Mouse (Mus musculus) retina, embryonic 14.5 days (tissue): ENCODE results near the gene Olfr522.
"Not testable (repeated sequence)": the region's sequence is repeated elsewhere in the genome, so short reads cannot be mapped to it uniquely, and the experiment has no call there.

Experiments
- DNase-seq: peaks from one replicate; pipeline ENCODE4 v3.0.0-alpha.2; 2015; ENCODE audit warnings: low spot score

Olfr522 gene

GRCm38 (mm10) chr7:140160363-140160762, 4.2 kb downstream of the Olfr522 start:
- DNase-seq, result no peak

- DNase-seq, result peak; percentile 49
These were observed 10.2 kb downstream of the Olfr522 start, which contains the start of gene Sprn for GRCm38 (mm10) chr7:140154218-140154927. Gene Sprn, minus strand, starts transcription at chr7:140154877.

- DNase-seq, result no peak
These were observed 10.7 kb downstream of the Olfr522 start for GRCm38 (mm10) chr7:140153829-140154217.

GRCm38 (mm10) chr7:140153383-140153782, 11.2 kb downstream of the Olfr522 start:
- peak; percentile 59 for DNase-seq

GRCm38 (mm10) chr7:140144550-140144949, 20.0 kb downstream of the Olfr522 start:
- DNase-seq, result no peak

DNA sequence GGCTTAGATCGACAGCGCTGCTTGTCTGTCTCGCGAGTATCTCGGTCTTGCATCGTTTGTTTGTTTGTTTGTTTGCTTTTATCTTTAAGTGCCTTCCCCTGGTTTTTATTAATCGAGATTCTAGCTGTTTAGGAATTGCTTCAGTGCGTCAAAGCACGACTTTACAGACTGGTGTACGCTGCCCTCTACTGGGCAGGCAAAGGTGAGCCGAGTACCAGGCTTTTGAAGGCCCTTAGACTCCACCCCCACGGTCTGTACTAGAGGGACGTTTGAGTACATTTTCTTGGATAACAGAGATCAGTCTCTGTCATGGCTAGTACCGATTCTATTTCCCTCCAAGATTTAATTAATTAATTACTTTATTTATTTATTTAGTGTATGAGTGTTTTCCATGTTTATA, 23.2 kb downstream of the Olfr522 start:
- peak; percentile 80 for DNase-seq

GRCm38 (mm10) chr7:140138021-140138310, 26.6 kb downstream of the Olfr522 start:
- DNase-seq, result no peak

GRCm38 (mm10) chr7:140137135-140138020, 27.2 kb downstream of the Olfr522 start, which contains the start of gene Mtg1:
Gene Mtg1, plus strand, starts transcription at chr7:140137564.
- DNase-seq, result peak; percentile 93

DNA sequence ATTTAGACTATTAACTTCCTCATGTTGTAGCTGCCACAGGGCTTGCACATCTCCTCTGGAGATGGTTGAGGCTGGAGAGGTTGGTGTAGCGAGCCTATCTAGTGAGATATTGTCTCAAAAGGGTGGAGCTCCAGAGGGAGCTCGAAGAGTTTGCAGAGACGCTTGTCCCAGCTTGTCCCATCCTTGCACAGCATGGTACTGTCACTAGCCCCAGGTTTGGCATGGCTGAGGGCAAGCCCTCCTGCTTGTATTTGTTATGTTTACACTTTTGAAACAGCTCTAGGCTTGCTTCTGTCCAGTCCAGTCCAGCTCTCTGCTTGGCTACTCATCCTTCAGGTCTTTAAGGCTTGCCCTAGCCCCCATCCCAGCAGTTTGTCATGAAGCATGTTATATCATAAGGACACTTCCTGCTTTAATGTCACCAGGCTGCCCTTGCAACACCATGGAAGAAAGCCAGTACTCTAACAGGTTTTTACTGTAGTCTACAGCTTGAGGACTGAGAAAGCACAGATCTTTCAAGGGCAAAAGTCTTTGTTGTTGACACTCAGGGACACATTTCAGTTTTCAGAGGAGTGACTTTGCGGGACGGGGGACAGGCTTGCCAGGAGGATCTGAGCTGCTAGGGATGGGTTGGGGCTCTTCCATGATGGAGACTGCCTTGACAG, 29.3 kb downstream of the Olfr522 start:
- no peak for DNase-seq

- DNase-seq, result not testable (repeated sequence)
These were observed 30.5 kb downstream of the Olfr522 start for GRCm38 (mm10) chr7:140134033-140134432.

GRCm38 (mm10) chr7:140132184-140132583, 32.4 kb downstream of the Olfr522 start:
- DNase-seq, result not testable (repeated sequence)

DNA sequence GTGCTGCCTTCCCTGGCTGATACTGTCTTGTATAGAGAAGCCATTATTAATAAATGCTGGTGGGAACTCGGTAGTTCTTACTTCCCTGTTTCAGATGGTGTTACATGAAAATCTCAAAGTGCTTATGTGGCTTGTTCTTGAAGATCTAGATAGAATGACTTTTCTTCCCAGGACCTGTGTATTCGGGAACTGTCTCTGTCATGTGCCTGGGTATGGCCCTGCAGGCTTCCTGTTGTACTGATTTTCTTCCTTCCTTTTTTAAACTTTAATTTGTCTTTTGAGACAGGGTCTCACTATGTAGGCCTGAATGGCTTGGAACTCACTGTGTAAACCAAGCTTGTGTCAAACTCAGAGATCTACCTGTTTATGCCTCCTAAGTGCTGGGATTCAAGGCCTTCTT, 36.7 kb downstream of the Olfr522 start:
- DNase-seq, result no peak

DNA sequence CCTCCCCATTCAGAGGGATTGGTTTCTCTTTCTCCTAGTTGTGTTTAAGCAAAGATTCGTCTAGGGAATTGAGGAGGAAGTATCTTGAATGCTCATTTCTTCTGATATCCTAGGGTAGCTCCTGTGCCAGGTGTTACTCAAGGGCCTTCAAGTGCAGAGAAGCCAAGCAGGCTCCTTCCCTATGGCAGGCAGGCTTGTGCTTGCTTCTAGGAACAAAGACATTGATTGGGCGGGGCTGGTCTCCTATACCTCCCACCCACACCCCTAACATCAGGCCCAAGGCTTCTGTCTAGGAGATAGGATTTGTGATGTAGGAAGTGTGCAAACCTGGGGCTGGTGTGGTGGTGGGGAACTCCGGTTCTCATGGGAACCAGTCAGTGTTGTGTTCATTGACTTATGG, 37.6 kb downstream of the Olfr522 start:
- DNase-seq, result no peak

GRCm38 (mm10) chr7:140126022-140126350, 38.6 kb downstream of the Olfr522 start:
- DNase-seq, result no peak

GRCm38 (mm10) chr7:140125278-140126021, 39.1 kb downstream of the Olfr522 start:
- DNase-seq, result peak; percentile 88

DNA sequence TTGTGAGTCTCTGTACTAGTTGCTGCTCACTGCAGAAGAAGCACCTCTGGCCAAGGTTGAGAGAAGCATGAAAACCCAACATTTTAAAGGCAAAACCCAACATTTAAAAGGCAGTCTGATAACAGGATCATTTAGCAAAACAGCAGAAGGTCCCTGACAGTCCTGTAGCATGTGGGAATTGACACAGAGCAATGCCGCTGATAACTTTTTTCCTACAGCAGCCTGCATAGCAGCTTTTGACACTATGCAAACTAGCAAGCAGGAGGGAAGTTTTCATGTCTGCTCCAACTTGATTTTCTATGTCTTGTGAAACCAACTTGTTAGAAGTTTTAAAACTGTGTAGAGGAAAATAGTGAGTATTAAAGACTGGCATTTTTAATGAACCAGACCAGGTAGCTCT, 40.2 kb downstream of the Olfr522 start:
- DNase-seq, result no peak

DNA sequence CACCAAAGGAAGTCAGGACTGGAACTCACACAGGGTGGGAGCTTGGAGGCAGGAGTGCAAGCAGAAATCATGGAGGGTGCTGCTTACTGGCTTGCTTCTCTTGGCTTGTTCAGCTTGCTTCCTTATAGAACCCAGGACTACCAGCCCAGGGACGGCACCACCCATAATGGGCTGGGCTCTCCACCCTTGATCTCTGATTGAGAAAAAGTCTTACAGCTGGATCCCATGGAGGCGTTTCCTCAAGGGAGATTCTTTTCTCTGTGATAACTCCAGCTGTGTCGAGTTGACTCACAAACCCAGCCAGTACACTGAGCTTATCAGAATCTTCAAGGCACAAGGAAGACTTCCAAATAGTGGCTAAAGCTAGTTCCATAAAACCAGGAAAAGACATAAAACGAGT, 41.8 kb downstream of the Olfr522 start:
- no peak for DNase-seq

- no peak for DNase-seq
These were observed 43.1 kb downstream of the Olfr522 start for GRCm38 (mm10) chr7:140121338-140121910.

- no peak for DNase-seq
These were observed 44.1 kb downstream of the Olfr522 start for GRCm38 (mm10) chr7:140120484-140120883.

- peak; percentile 85 for DNase-seq
These were observed 48.1 kb downstream of the Olfr522 start, which contains the start of gene Echs1 for GRCm38 (mm10) chr7:140116329-140117054. Gene Echs1, minus strand, starts transcription at chr7:140116476.
